Mouse (Mus musculus): ENCODE results near the gene Supt3. TPM values are rescaled to one million over a fixed set of nuclear protein-coding genes. Genes with fewer than 3 reads are reported as not detected.

The Supt3 gene
- polyA plus RNA-seq, 1 experiment from 2014 or later, result 24.1 TPM

DNA sequence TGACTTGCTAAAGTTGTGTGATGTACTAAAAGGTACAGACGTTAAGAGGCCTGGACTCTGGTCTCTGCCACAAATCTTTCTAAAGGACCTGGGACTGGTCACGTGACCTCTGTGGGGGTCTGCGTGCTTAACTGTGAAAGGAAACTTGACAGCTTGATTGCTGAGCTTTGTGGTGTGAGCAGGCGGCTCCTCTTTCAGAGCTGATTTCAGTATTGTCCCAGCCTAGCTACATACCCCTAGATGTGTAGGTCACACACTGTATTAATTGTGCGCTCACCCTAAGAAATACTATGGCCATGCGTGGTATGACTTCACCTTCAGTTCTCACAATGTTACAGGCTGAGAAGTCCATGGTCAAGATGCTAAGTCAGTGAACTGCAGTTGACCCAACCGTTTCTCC, 291.4 kb downstream of the Supt3 start:
- H3K27me3 ChIP-seq, result no peaks in the 10 kb centered on the region
- H3K4me1 ChIP-seq (replicated peaks), result no peaks in the 10 kb centered on the region
- no peak overlapping the region for H3K27ac ChIP-seq (replicated peaks)
- no peak overlapping the region for H3K4me3 ChIP-seq
- H3K9me3 ChIP-seq, result no peaks in the 10 kb centered on the region
- no peak overlapping the region for H3K4me2 ChIP-seq
- 28% methylated on average over 7 of the region's 7 CpGs for WGBS
- H3K9ac ChIP-seq, result no peak overlapping the region
- no peak for ATAC-seq (ENCODE audit: low FRiP score, low read depth)
- H3K36me3 ChIP-seq, result no peaks in the 10 kb centered on the region

GRCm38 (mm10) chr17:45072495-45073347, 295.8 kb downstream of the Supt3 start:
- no peaks in the 10 kb centered on the region for H3K36me3 ChIP-seq
- WGBS, result 64% methylated on average over 7 of the region's 7 CpGs
- no peak for ATAC-seq (ENCODE audit: low FRiP score, low read depth)
- H3K27me3 ChIP-seq, result no peaks in the 10 kb centered on the region
- no peak overlapping the region for H3K27ac ChIP-seq (replicated peaks)
- H3K4me2 ChIP-seq, result no peak overlapping the region
- no peaks in the 10 kb centered on the region for H3K9me3 ChIP-seq
- no peak overlapping the region for H3K4me3 ChIP-seq
- peaks cover 6% of the 10 kb centered on the region; the same call in 1 of the 2 replicates for H3K4me1 ChIP-seq (replicated peaks)
- H3K9ac ChIP-seq, result no peak overlapping the region

DNA sequence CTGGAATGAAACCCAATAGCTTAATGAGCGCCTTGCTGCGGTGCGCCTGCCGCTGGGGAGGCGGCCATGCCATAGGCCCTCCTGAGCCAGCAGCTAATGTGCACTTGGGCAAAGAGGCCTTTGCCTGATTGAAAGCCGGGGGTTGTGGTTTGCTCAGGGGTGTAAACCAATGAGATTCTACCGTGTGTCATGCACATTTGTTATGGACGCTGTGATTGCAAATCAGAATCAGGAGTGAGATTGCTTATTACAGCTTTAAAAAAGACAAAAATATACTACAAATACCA, 296.3 kb downstream of the Supt3 start:
- no peak for ATAC-seq (ENCODE audit: low FRiP score, low read depth)
- no peak overlapping the region for H3K4me3 ChIP-seq
- no peaks in the 10 kb centered on the region for H3K27me3 ChIP-seq
- H3K36me3 ChIP-seq, result no peaks in the 10 kb centered on the region
- H3K9me3 ChIP-seq, result no peaks in the 10 kb centered on the region
- 92% methylated on average over 8 of the region's 8 CpGs for WGBS
- no peak overlapping the region for H3K4me2 ChIP-seq
- H3K9ac ChIP-seq, result no peak overlapping the region
- no peak overlapping the region for H3K27ac ChIP-seq (replicated peaks)
- peaks cover 6% of the 10 kb centered on the region; the same call in 1 of the 2 replicates for H3K4me1 ChIP-seq (replicated peaks)

DNA sequence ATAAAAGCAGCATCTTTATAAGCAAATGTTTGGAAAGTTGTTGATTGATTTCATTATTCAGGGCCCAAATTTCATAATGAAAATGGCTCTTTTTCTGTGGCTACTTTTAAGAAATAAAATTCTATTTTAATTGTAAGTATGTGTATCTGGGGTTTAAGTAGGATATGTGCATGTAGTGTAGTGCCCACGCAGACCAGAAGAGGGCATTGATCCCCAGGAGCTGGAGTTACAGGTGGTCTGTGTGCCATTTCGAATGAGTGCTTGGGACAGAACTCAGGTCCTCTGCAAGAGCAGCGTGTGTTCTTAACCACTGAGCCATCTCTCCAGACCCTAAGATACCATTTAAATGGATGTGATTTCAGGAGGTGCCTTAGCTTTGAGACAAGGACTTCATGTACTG, 296.8 kb downstream of the Supt3 start:
- 89% methylated on average over 3 of the region's 3 CpGs for WGBS
- peaks cover 6% of the 10 kb centered on the region; the same call in 1 of the 2 replicates for H3K4me1 ChIP-seq (replicated peaks)

GRCm38 (mm10) chr17:45076951-45077350, 300.0 kb downstream of the Supt3 start:
- Histone ChIP-seq H3K4me2 (no peak overlapping the region), H3K36me3 (no peaks in the 10 kb centered on the region), H3K27me3 (no peaks in the 10 kb centered on the region), H3K9ac (no peak overlapping the region), H3K4me3 (no peak overlapping the region), H3K9me3 (no peaks in the 10 kb centered on the region), H3K4me1 (replicated peaks) (peaks cover 12% of the 10 kb centered on the region), H3K27ac (replicated peaks) (0 out of 2 replicates have a peak overlapping the region, but pooled peaks have one; percentile 7)
- ATAC-seq (ENCODE audit: low FRiP score, low read depth), result peak; percentile 76; the same call in 1 of the 2 replicates
- 80% methylated on average over 4 of the region's 4 CpGs for WGBS

More for the DNA sequence above, 296.8 kb downstream of the Supt3 start:
- Histone ChIP-seq H3K4me2 (no peak overlapping the region), H3K36me3 (no peaks in the 10 kb centered on the region), H3K9me3 (no peaks in the 10 kb centered on the region), H3K27ac (replicated peaks) (no peak overlapping the region), H3K9ac (no peak overlapping the region), H3K27me3 (no peaks in the 10 kb centered on the region), H3K4me3 (no peak overlapping the region)
- ATAC-seq (ENCODE audit: low FRiP score, low read depth), result no peak

DNA sequence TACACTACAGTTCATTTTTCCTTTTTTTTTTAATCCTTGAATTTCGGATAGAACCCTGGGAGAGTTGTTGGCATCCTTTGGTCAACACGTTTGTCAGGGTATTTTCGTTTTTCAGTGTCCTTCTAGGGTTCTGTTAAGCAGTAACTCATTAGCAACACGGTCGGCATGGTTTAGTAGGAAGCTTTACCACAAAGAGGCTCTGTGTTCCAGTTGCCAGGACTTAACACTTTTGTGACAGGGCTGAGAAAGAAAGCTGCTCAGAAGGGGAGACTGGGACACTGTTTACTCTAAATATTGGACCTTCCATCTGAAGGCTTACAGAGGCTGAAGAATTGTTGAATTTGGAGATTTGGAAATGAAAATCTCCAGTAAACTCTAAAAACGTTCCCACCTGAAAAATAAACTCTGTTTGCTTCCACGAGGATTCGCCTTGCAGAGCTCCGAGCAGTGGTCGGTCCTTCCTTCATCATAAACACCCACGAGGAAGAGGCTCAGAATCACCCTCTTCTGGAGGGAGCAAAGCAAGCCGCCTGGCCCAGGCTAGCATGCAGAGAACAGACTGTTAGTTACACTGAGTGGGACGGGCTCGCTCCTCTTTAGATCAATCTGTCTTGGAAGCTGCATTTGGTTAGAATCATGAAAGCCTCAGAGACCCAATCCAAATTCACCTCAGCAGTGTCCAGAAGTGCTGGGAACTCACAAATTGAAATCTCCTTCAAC, 301.1 kb downstream of the Supt3 start:
- 72% methylated on average over 14 of the region's 14 CpGs for WGBS
- Histone ChIP-seq H3K4me2 (no peak overlapping the region), H3K27ac (replicated peaks) (no peak overlapping the region), H3K27me3 (no peaks in the 10 kb centered on the region), H3K4me3 (no peak overlapping the region), H3K9me3 (no peaks in the 10 kb centered on the region), H3K36me3 (no peaks in the 10 kb centered on the region), H3K4me1 (replicated peaks) (peaks cover 17% of the 10 kb centered on the region), H3K9ac (no peak overlapping the region)
- no peak for ATAC-seq (ENCODE audit: low FRiP score, low read depth)

GRCm38 (mm10) chr17:45081521-45081920, 304.6 kb downstream of the Supt3 start:
- Histone ChIP-seq H3K4me2 (no peak overlapping the region), H3K4me1 (replicated peaks) (peaks cover 17% of the 10 kb centered on the region), H3K9me3 (no peaks in the 10 kb centered on the region), H3K27ac (replicated peaks) (no peak overlapping the region), H3K4me3 (no peak overlapping the region), H3K27me3 (no peaks in the 10 kb centered on the region), H3K36me3 (no peaks in the 10 kb centered on the region), H3K9ac (no peak overlapping the region)
- ATAC-seq (ENCODE audit: low FRiP score, low read depth), result no peak
- WGBS, result 80% methylated on average over 8 of the region's 8 CpGs

DNA sequence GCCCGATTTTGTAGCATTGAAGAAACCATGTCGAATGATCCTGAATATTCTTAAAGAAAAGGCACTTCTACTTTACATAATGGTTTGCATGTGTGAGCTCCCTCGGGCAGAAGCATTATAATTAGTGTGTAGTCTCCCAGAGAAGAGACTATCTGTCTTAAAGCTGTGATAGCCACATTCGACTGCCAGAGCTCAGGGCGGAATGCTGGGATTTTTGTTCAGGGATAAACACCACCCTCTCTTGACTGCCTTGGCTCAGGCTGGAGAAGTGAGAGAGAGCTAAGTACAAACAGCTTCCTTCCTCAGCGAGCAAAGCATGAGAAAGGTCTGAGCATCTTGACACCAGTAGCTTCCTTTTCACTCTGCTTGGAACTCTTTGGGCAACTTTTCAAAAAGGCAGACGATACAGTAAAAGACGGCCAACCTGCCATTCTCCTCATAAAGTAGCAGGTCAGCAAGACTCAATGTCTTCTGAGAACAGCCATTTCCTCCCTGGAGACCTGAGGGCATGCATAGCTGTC, 305.1 kb downstream of the Supt3 start:
- ATAC-seq (ENCODE audit: low FRiP score, low read depth), result no peak
- Histone ChIP-seq H3K4me1 (replicated peaks) (peaks cover 16% of the 10 kb centered on the region), H3K9me3 (no peaks in the 10 kb centered on the region), H3K4me3 (no peak overlapping the region), H3K27me3 (no peaks in the 10 kb centered on the region), H3K9ac (no peak overlapping the region), H3K27ac (replicated peaks) (no peak overlapping the region), H3K36me3 (no peaks in the 10 kb centered on the region), H3K4me2 (no peak overlapping the region)
- 55% methylated on average over 8 of the region's 8 CpGs for WGBS

DNA sequence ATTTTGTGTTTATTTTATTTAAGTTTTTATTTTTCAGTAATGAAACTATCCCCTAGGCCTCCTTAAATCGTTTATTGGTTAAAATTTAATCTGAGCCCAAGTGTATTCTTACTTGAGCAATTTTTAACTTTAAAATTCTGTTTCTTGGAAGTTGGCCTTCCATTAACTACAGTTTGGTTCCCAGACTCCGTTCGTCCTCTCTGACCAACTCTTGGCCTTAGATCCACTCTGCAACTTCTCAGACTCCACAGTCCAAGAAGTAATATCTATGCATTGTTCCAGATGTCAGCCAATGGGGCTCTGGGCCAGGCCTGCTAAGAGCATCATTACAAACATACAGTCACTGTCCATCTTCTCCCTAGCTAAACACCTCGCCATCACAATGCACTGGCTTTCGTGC, 309.4 kb downstream of the Supt3 start:
- 88% methylated on average over 5 of the region's 5 CpGs for WGBS
- Histone ChIP-seq H3K4me1 (replicated peaks) (peaks cover 10% of the 10 kb centered on the region), H3K9me3 (no peaks in the 10 kb centered on the region), H3K27ac (replicated peaks) (no peak overlapping the region), H3K4me3 (no peak overlapping the region), H3K36me3 (no peaks in the 10 kb centered on the region), H3K9ac (no peak overlapping the region), H3K27me3 (no peaks in the 10 kb centered on the region), H3K4me2 (no peak overlapping the region)
- ATAC-seq (ENCODE audit: low FRiP score, low read depth), result no peak

DNA sequence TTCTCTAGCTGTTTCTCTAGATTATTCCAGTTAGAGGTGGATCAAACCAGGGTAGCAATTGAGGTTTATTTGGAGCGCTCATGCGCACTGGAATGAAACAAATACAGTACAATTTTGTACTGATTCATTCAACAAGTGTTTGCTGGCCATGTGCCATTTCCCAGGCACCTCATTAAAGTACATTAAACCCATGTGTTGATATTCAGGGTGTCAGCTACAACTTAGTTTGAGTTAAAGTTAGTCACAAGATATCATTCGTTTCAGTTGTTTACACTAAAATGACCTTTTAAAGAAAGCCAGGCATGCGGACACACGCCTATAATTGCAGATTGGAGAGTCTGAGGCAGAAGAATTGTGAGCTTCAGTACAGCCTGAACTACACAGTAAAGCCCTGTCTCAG, 310.1 kb downstream of the Supt3 start:
- Histone ChIP-seq H3K27me3 (no peaks in the 10 kb centered on the region), H3K4me2 (no peak overlapping the region), H3K36me3 (no peaks in the 10 kb centered on the region), H3K4me3 (no peak overlapping the region), H3K9me3 (no peaks in the 10 kb centered on the region), H3K9ac (no peak overlapping the region), H3K27ac (replicated peaks) (no peak overlapping the region), H3K4me1 (replicated peaks) (peaks cover 4% of the 10 kb centered on the region)
- WGBS, result 91% methylated on average over 5 of the region's 5 CpGs
- ATAC-seq (ENCODE audit: low FRiP score, low read depth), result no peak

GRCm38 (mm10) chr17:45101064-45101463, 324.1 kb downstream of the Supt3 start:
- no peaks in the 10 kb centered on the region for H3K27me3 ChIP-seq
- no peak overlapping the region for H3K4me3 ChIP-seq
- no peak overlapping the region for H3K27ac ChIP-seq (replicated peaks)
- H3K4me1 ChIP-seq (replicated peaks), result no peaks in the 10 kb centered on the region
- no peak overlapping the region for H3K9ac ChIP-seq
- H3K36me3 ChIP-seq, result no peaks in the 10 kb centered on the region
- no peaks in the 10 kb centered on the region for H3K9me3 ChIP-seq
- ATAC-seq (ENCODE audit: low FRiP score, low read depth), result no peak
- H3K4me2 ChIP-seq, result no peak overlapping the region
- WGBS, result 89% methylated on average over 7 of the region's 7 CpGs

- Histone ChIP-seq H3K4me3 (no peak overlapping the region), H3K4me2 (no peak overlapping the region), H3K27ac (replicated peaks) (no peak overlapping the region), H3K4me1 (replicated peaks) (no peaks in the 10 kb centered on the region; the same call in 1 of the 2 replicates), H3K9me3 (no peaks in the 10 kb centered on the region), H3K27me3 (no peaks in the 10 kb centered on the region), H3K9ac (no peak overlapping the region), H3K36me3 (no peaks in the 10 kb centered on the region)
- no peak for ATAC-seq (ENCODE audit: low FRiP score, low read depth)
- WGBS, result 89% methylated on average over 3 of the region's 3 CpGs
Observed at GRCm38 (mm10) chr17:45115386-45115785, 338.4 kb downstream of the Supt3 start.

Data from hindbrain, embryonic 15.5 days (tissue).